Mouse (Mus musculus): ENCODE measurements around the gene Ngef. TPM values are rescaled to one million over a fixed set of nuclear protein-coding genes. Genes with fewer than 3 reads are reported as not detected.

Ngef gene
- polyA plus RNA-seq (2016; fragmentation: Nextera tagmentation; extraction: Ambion mirVana), result 0.23 and 0.35 TPM in 2 replicates

- no peak within 1 kb of the TSS for H3K27ac ChIP-seq
- DNase-seq (ENCODE audit: low spot score), result no peak
- no peaks in the 10 kb centered on the region for H3K27me3 ChIP-seq (ENCODE audit: low read depth, poor library complexity, severe bottlenecking)
- no peak within 1 kb of the TSS for H3K4me3 ChIP-seq
- H3K9me3 ChIP-seq (replicated peaks), result no peaks in the 10 kb centered on the region
- 81% methylated on average over 6 of the region's 6 CpGs for WGBS
- H3K4me1 ChIP-seq, result peaks cover 5% of the 10 kb centered on the region; the same call in 1 of the 2 replicates
- H3K36me3 ChIP-seq, result no peaks in the 10 kb centered on the region
Observed at GRCm38 (mm10) chr1:87573800-87574215, at the start of gene Ngef. Ngef (minus strand) TSS chr1:87573870.

- H3K9me3 ChIP-seq (replicated peaks), result no peaks in the 10 kb centered on the region
- H3K27me3 ChIP-seq (ENCODE audit: low read depth, poor library complexity, severe bottlenecking), result no peaks in the 10 kb centered on the region
- H3K36me3 ChIP-seq, result no peaks in the 10 kb centered on the region
- H3K4me1 ChIP-seq, result peaks cover 10% of the 10 kb centered on the region
- H3K4me3 ChIP-seq, result no peak overlapping the region
- H3K27ac ChIP-seq, result no peak overlapping the region
- 81% methylated on average over 3 of the region's 3 CpGs for WGBS
- no peak for DNase-seq (ENCODE audit: low spot score)
Observed at GRCm38 (mm10) chr1:87621858-87622279, 48.2 kb upstream of the Ngef start.

- WGBS, result 88% methylated on average over 9 of the region's 9 CpGs
- no peak overlapping the region for H3K27ac ChIP-seq
- H3K4me3 ChIP-seq, result peak overlapping the region; percentile 16; the same call in 1 of the 2 replicates
- no peaks in the 10 kb centered on the region for H3K27me3 ChIP-seq (ENCODE audit: low read depth, poor library complexity, severe bottlenecking)
- DNase-seq (ENCODE audit: low spot score), result no peak
- H3K36me3 ChIP-seq, result no peaks in the 10 kb centered on the region
- peaks cover 10% of the 10 kb centered on the region for H3K4me1 ChIP-seq
- H3K9me3 ChIP-seq (replicated peaks), result no peaks in the 10 kb centered on the region
Observed at GRCm38 (mm10) chr1:87621146-87621857, 47.6 kb upstream of the Ngef start.

GRCm38 (mm10) chr1:87620693-87621092 lies 47.0 kb upstream of the Ngef start:
- WGBS, result 82% methylated on average over 6 of the region's 6 CpGs
- peak overlapping the region; percentile 68 for H3K27ac ChIP-seq
- H3K4me3 ChIP-seq, result peak overlapping the region; percentile 16

GRCm38 (mm10) chr1:87620211-87620668 lies 46.6 kb upstream of the Ngef start, which contains the start of gene Inpp5d:
Inpp5d (plus strand) TSS chr1:87620312.
- Histone ChIP-seq H3K4me1 (peaks cover 10% of the 10 kb centered on the region), H3K9me3 (replicated peaks) (no peaks in the 10 kb centered on the region), H3K36me3 (no peaks in the 10 kb centered on the region), H3K4me3 (peak within 1 kb of the TSS; percentile 16), H3K27me3 (ENCODE audit: low read depth, poor library complexity, severe bottlenecking) (no peaks in the 10 kb centered on the region), H3K27ac (peak within 1 kb of the TSS; percentile 68)
- WGBS, result 83% methylated on average over 12 of the region's 12 CpGs
- DNase-seq (ENCODE audit: low spot score), result no peak

More at GRCm38 (mm10) chr1:87620693-87621092, 47.0 kb upstream of the Ngef start:
- H3K36me3 ChIP-seq, result no peaks in the 10 kb centered on the region
- no peaks in the 10 kb centered on the region for H3K9me3 ChIP-seq (replicated peaks)
- no peak for DNase-seq (ENCODE audit: low spot score)
- peaks cover 10% of the 10 kb centered on the region for H3K4me1 ChIP-seq
- H3K27me3 ChIP-seq (ENCODE audit: low read depth, poor library complexity, severe bottlenecking), result no peaks in the 10 kb centered on the region

- DNase-seq (ENCODE audit: low spot score), result no peak
- Histone ChIP-seq H3K4me3 (no peak overlapping the region), H3K36me3 (no peaks in the 10 kb centered on the region), H3K9me3 (replicated peaks) (no peaks in the 10 kb centered on the region), H3K4me1 (no peaks in the 10 kb centered on the region), H3K27me3 (ENCODE audit: low read depth, poor library complexity, severe bottlenecking) (no peaks in the 10 kb centered on the region), H3K27ac (no peak overlapping the region)
- WGBS, result 88% methylated on average over 2 of the region's 2 CpGs
Observed at GRCm38 (mm10) chr1:87614576-87615295, 41.1 kb upstream of the Ngef start.

GRCm38 (mm10) chr1:87608416-87609046 lies 34.9 kb upstream of the Ngef start:
- Histone ChIP-seq H3K27me3 (ENCODE audit: low read depth, poor library complexity, severe bottlenecking) (no peaks in the 10 kb centered on the region), H3K36me3 (no peaks in the 10 kb centered on the region), H3K4me1 (no peaks in the 10 kb centered on the region), H3K27ac (no peak overlapping the region), H3K4me3 (no peak overlapping the region), H3K9me3 (replicated peaks) (no peaks in the 10 kb centered on the region)
- peak; percentile 74 for DNase-seq (ENCODE audit: low spot score)
- WGBS, result 35% methylated on average over 7 of the region's 7 CpGs

GRCm38 (mm10) chr1:87607385-87608091 lies 33.9 kb upstream of the Ngef start:
- Histone ChIP-seq H3K4me3 (no peak overlapping the region), H3K9me3 (replicated peaks) (no peaks in the 10 kb centered on the region)

GRCm38 (mm10) chr1:87605296-87605695 lies 31.6 kb upstream of the Ngef start:
- H3K27me3 ChIP-seq (ENCODE audit: low read depth, poor library complexity, severe bottlenecking), result no peaks in the 10 kb centered on the region
- H3K4me1 ChIP-seq, result no peaks in the 10 kb centered on the region
- no peaks in the 10 kb centered on the region for H3K36me3 ChIP-seq
- WGBS, result 88% methylated on average over 2 of the region's 2 CpGs
- no peaks in the 10 kb centered on the region for H3K9me3 ChIP-seq (replicated peaks)
- H3K4me3 ChIP-seq, result no peak overlapping the region
- no peak overlapping the region for H3K27ac ChIP-seq
- DNase-seq (ENCODE audit: low spot score), result no peak

More at GRCm38 (mm10) chr1:87607385-87608091, 33.9 kb upstream of the Ngef start:
- no peaks in the 10 kb centered on the region for H3K27me3 ChIP-seq (ENCODE audit: low read depth, poor library complexity, severe bottlenecking)
- WGBS, result 75% methylated on average over 21 of the region's 21 CpGs
- H3K27ac ChIP-seq, result no peak overlapping the region
- no peaks in the 10 kb centered on the region for H3K4me1 ChIP-seq
- H3K36me3 ChIP-seq, result no peaks in the 10 kb centered on the region
- no peak for DNase-seq (ENCODE audit: low spot score)

GRCm38 (mm10) chr1:87603389-87603788 lies 29.7 kb upstream of the Ngef start:
- H3K27me3 ChIP-seq (ENCODE audit: low read depth, poor library complexity, severe bottlenecking), result no peaks in the 10 kb centered on the region
- 91% methylated on average over 5 of the region's 5 CpGs for WGBS
- DNase-seq (ENCODE audit: low spot score), result no peak
- H3K4me3 ChIP-seq, result no peak overlapping the region
- no peaks in the 10 kb centered on the region for H3K9me3 ChIP-seq (replicated peaks)
- H3K27ac ChIP-seq, result no peak overlapping the region
- no peaks in the 10 kb centered on the region for H3K36me3 ChIP-seq
- no peaks in the 10 kb centered on the region for H3K4me1 ChIP-seq

GRCm38 (mm10) chr1:87601801-87602200 lies 28.1 kb upstream of the Ngef start:
- H3K27me3 ChIP-seq (ENCODE audit: low read depth, poor library complexity, severe bottlenecking), result no peaks in the 10 kb centered on the region
- WGBS, result 81% methylated on average over 2 of the region's 2 CpGs
- H3K9me3 ChIP-seq (replicated peaks), result no peaks in the 10 kb centered on the region
- H3K4me3 ChIP-seq, result no peak overlapping the region
- no peaks in the 10 kb centered on the region for H3K36me3 ChIP-seq
- no peak for DNase-seq (ENCODE audit: low spot score)
- H3K27ac ChIP-seq, result no peak overlapping the region
- no peaks in the 10 kb centered on the region for H3K4me1 ChIP-seq

GRCm38 (mm10) chr1:87600533-87600932 lies 26.9 kb upstream of the Ngef start:
- no peaks in the 10 kb centered on the region for H3K9me3 ChIP-seq (replicated peaks)
- DNase-seq (ENCODE audit: low spot score), result no peak
- no peak overlapping the region for H3K27ac ChIP-seq
- 79% methylated on average over 7 of the region's 7 CpGs for WGBS
- H3K4me1 ChIP-seq, result no peaks in the 10 kb centered on the region
- no peaks in the 10 kb centered on the region for H3K27me3 ChIP-seq (ENCODE audit: low read depth, poor library complexity, severe bottlenecking)
- no peaks in the 10 kb centered on the region for H3K36me3 ChIP-seq
- no peak overlapping the region for H3K4me3 ChIP-seq

All from limb, embryonic 10.5 days (tissue).